Mouse (Mus musculus): ENCODE measurements at regions not wholly inside any gene's neighbourhood (a gene's known extent, or its start where the extent isn't known, plus 50 kb on each side); places are given as distances from the start of the nearest gene placed in this dataset.

DNA sequence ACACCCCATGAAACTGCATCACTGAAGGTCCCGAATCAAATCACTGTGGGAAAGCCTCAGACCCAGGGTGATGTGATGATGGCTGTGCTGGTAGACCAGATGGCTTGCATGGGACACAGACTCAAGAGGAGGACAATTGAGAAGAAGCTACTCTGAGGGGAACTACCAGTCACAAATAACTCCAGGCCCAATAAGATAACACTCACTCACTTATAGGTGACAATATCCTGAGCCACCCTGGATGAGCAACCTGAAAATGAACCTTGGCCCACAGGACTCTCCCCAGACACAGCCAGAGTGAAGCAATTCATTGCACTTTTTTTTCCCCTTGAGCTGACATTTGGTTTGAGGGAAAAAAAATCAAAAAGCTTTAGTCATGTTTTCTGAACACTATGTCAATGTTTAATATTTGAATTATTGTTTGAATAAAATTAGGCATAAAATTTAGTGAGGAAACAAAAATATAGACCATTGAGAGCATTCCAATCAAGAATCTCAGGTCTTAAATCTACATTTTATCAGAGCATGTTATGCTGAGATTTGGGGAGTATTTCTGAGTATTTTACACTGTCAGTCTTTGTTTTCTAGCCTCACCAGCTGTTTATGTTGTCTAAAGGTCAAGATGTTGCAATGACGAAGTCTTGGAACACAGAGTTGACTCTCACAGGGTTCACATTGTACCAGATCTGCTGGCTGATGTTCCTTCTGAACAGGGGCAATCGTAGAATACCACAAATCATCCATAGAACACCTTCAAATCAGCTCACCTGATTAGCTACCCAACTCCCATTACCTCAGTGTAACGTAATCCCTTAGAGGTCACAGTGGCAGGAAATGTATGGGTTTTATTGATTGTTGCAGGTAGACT lies 67.9 kb upstream of the Gm6993 start:
- no peak for ATAC-seq (replicated peaks; ENCODE audit: low read depth, poor library complexity, severe bottlenecking)

GRCm38 (mm10) chr12:31173512-31173911 lies 67.1 kb upstream of the Gm6993 start:
- no peak for ATAC-seq (replicated peaks; ENCODE audit: low read depth, poor library complexity, severe bottlenecking)

DNA sequence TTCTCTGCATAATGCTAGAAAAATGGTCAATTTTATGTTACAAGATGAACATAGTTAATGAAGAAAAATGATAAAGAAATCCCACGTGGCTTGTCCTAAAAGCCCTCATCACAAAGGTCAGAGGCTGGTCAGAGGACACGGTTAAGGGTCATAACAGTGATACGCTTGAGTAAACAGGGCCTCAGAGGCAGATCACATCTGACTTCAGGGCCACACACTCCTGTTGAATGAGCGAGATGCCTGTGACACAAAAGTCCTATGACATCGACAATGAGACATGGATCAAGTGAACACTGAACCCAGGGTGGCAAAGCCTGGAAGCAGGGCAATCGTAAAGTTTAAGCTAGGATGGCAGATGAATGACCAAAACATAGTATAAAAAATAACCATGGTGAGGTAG lies 61.0 kb upstream of the Gm6993 start:
- no peak for ATAC-seq (replicated peaks; ENCODE audit: low read depth, poor library complexity, severe bottlenecking)

GRCm38 (mm10) chr12:31183632-31184031 lies 56.9 kb upstream of the Gm6993 start:
- ATAC-seq (replicated peaks; ENCODE audit: low read depth, poor library complexity, severe bottlenecking): no peak

- ATAC-seq (replicated peaks; ENCODE audit: low read depth, poor library complexity, severe bottlenecking): no peak
These were observed 56.2 kb upstream of the Gm6993 start for GRCm38 (mm10) chr12:31184217-31184975.

DNA sequence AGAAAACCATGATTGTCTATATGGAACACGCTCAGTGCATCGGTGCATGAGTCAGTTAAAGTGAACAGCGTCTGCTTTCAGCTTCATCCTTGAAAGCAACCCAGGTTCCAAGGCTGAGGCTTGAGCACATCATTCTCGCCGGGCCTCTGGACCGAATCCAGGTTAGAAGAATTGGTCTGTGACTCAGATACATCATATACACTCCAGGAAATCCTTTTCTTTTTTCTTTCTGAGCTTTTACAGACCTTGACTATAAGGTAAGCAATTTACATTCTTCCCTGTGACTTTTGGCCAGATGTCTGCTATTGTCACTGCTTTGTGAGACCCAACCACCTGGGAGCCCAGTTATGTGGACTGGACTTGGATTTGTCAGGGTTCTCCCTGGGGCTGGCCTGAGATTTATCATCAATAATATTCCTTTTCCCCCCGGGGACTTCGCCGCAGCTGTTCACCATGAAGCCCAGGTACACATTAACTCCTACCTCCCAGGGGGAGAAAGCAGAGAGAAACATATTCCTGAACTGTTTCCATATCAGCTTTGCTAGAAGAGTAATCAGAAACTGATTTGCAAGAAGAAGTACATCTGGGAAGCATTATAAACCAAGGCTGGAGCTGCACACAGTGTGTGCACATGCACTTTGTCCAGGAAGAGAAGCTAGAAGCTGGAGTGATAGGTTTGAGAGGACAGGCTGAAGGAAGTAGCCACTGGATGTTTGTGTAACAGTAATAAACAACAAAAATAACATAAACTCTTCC lies 55.2 kb upstream of the Gm6993 start:
- ATAC-seq (replicated peaks; ENCODE audit: low read depth, poor library complexity, severe bottlenecking): no peak

GRCm38 (mm10) chr12:31185933-31186845 lies 54.4 kb upstream of the Gm6993 start:
- ATAC-seq (replicated peaks; ENCODE audit: low read depth, poor library complexity, severe bottlenecking): no peak

- no peak for ATAC-seq (replicated peaks; ENCODE audit: low read depth, poor library complexity, severe bottlenecking)
These were observed 52.5 kb upstream of the Gm6993 start for GRCm38 (mm10) chr12:31188011-31188576.

GRCm38 (mm10) chr12:31190265-31190664 lies 50.3 kb upstream of the Gm6993 start:
- no peak for ATAC-seq (replicated peaks; ENCODE audit: low read depth, poor library complexity, severe bottlenecking)

Measured in common myeloid progenitor, adult 5-6 weeks (primary cell).